In the genomic region with DNA sequence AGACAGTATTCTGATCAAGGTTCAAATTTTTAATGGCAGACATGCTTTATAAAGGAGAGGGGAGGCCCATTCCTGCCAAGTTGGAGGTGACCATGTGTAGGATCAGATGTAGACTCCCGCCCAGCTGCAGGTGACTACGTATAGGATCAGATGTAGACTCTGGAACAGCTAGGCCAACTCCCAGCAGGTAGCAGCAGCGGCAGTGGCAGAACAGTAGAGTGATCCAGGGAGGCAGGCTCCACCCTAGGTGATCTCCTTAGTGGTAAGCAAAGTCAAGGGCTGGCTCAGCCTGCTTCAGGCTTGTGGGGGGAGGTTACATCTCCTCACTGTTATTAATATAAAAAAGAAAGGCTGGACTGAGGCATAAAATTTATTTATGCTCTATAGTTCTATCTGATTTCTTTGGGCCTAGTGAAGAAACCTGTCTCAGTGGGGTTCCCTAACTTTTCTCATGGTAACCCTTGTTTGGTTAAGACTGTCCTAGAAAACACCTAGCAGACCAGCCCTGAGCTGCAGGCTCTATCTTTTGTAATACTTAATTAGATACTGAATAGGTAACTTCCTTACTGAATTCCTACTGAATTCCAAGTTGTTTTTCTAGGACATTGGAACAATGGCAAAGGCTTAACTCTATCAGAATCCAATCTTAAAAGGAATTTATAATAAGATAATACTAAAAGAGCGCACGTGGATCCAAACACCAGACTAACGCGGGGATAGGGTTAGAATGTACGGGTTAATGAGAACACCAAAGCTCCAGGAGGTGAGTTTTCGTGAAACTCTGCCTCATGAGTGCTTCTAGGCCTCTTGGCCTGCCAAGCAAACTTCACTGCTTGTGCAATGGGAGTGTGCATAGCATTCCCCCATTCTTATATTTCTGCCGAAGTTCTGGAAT, we compare ENCODE assay signal across 21 mouse cellular contexts.
"Had no signal": no experiment of that assay in that cellular context is flagged by ENCODE, and none has a peak within 500 bp of the region (broad histone marks: within the 10 kb centered on the region; RNA-seq: fewer than 3 reads in every experiment).

No protein-coding gene starts in this region.

- H3K4me3 ChIP-seq: heart, adult 2 months; heart, embryonic 13.5 days; heart, embryonic 15.5 days; hindbrain, embryonic 10.5 days; hindbrain, embryonic 12.5 days; intestine, embryonic 15.5 days; left cerebral cortex, adult 2 months; limb, embryonic 10.5 days; limb, embryonic 12.5 days; liver, embryonic 13.5 days; liver, embryonic 15.5 days had no signal

- DNase-seq: gastrocnemius, postnatal 25 days; heart, adult 2 months; heart, postnatal 4 days; kidney, adult 18-20 months; kidney, adult 8-10 months; kidney, postnatal 10 days; kidney, postnatal 25 days; kidney, postnatal 4 days; liver; liver, embryonic 13.5 days; liver, postnatal 0 days had no signal

- H3K27ac ChIP-seq: heart, adult 2 months; heart, embryonic 13.5 days; heart, embryonic 15.5 days; hindbrain, embryonic 10.5 days; hindbrain, embryonic 12.5 days; hindbrain, embryonic 14.5 days; intestine, embryonic 15.5 days; left cerebral cortex, adult 2 months; limb, embryonic 10.5 days; limb, embryonic 12.5 days; liver, embryonic 13.5 days; liver, embryonic 15.5 days had no signal
